Mouse (Mus musculus) olfactory bulb, adult 2 months (tissue): ENCODE data around the gene Vps37d.

Experiments used
- CTCF ChIP-seq: fragments of 200-500 bp; IDR thresholded peaks from 2 replicates; pipeline ENCODE4 v1.5.1; 2012; ENCODE audit warnings: low read depth, mild to moderate bottlenecking, low read length, moderate library complexity; ENCODE audit not compliant: insufficient read depth
- POLR2A ChIP-seq: fragments of 200-500 bp; IDR thresholded peaks from 2 replicates; pipeline ENCODE4 v1.6.1; 2012; ENCODE audit warnings: mild to moderate bottlenecking, low read depth, low read length, moderate library complexity; ENCODE audit not compliant: insufficient read depth

- TF ChIP-seq CTCF = no peak
- no peak for TF ChIP-seq POLR2A
These were observed 6.0 kb downstream of the Vps37d start for GRCm38 (mm10) chr5:135072061-135072460.
